Comparison of ENCODE assay signal across 18 mouse cellular contexts in genomic region chr9:42758682-42759205, GRCm38 (mm10).
DNase-seq lines count a peak whose midpoint lies in the region; ATAC-seq and TF ChIP-seq lines count a peak whose summit lies in the region.
"Had no signal": no experiment of that assay in that cellular context is flagged by ENCODE, and none has a peak within 500 bp of the region (broad histone marks: within the 10 kb centered on the region; RNA-seq: fewer than 3 reads in every experiment).

No protein-coding gene starts in this region.

- 61% methylated on average over 5 of the region's 5 CpGs for WGBS in kidney, postnatal 0 days
- 62% methylated on average over 5 of the region's 5 CpGs for WGBS in neural tube, embryonic 15.5 days

- H3K27me3 ChIP-seq in kidney, postnatal 0 days (ENCODE audit: insufficient read depth, low read length) = no peaks in the 10 kb centered on the region
- no peaks in the 10 kb centered on the region; the same call in 1 of the 2 replicates for H3K27me3 ChIP-seq in neural tube, embryonic 15.5 days (replicated peaks)
- H3K27me3 ChIP-seq: forebrain, embryonic 15.5 days; midbrain, embryonic 12.5 days had no signal

- H3K36me3 ChIP-seq in kidney, postnatal 0 days (ENCODE audit: insufficient read depth, low read length) = no peaks in the 10 kb centered on the region
- H3K36me3 ChIP-seq in neural tube, embryonic 15.5 days = no peaks in the 10 kb centered on the region
- H3K36me3 ChIP-seq: forebrain, embryonic 15.5 days; G1E; heart, embryonic 10.5 days; midbrain, embryonic 12.5 days had no signal

- no peak overlapping the region for H3K9ac ChIP-seq in kidney, postnatal 0 days (ENCODE audit: low read depth, low read length)
- H3K9ac ChIP-seq in neural tube, embryonic 15.5 days (replicated peaks) = no peak overlapping the region
- H3K9ac ChIP-seq: forebrain, embryonic 15.5 days; liver, embryonic 14.5 days; midbrain, embryonic 12.5 days had no signal

- H3K4me2 ChIP-seq in kidney, postnatal 0 days (ENCODE audit: low read length) = no peak overlapping the region
- H3K4me2 ChIP-seq in neural tube, embryonic 15.5 days = no peak overlapping the region
- H3K4me2 ChIP-seq: forebrain, embryonic 15.5 days; midbrain, embryonic 12.5 days had no signal

- TF ChIP-seq CTCF in kidney, postnatal 0 days (IDR thresholded peaks at IDR 0.05; ENCODE audit: low read depth) = peak; percentile 46; the same call in 1 of the 2 replicates

- ATAC-seq in kidney, postnatal 0 days (replicated peaks; ENCODE audit: low FRiP score, low read depth) = no peak
- ATAC-seq in neural tube, embryonic 15.5 days (ENCODE audit: low FRiP score) = no peak
- ATAC-seq: forebrain, embryonic 15.5 days had no signal

- no peak overlapping the region for H3K27ac ChIP-seq in kidney, postnatal 0 days
- no peak overlapping the region for H3K27ac ChIP-seq in neural tube, embryonic 15.5 days (replicated peaks)
- H3K27ac ChIP-seq: forebrain, embryonic 15.5 days; heart, embryonic 10.5 days; liver, embryonic 14.5 days; midbrain, embryonic 12.5 days had no signal

- DNase-seq in embryo, embryonic 10 days (ENCODE audit: low spot score) = peak; percentile 57
- no peak for DNase-seq in embryo, embryonic 10.5 days (ENCODE audit: low spot score)
- DNase-seq in kidney, postnatal 0 days (ENCODE audit: low spot score) = no peak
- DNase-seq in kidney, postnatal 36 days = no peak
- peak; percentile 47 for DNase-seq in retina, postnatal 1 day
- DNase-seq in retina, embryonic 14.5 days (ENCODE audit: low spot score) = no peak
- DNase-seq in kidney, adult 9 months = no peak
- DNase-seq: cerebellum, adult 11-12 months; gastrocnemius, postnatal 14 days; heart, postnatal 14 days; kidney, postnatal 14 days; right cerebral cortex, postnatal 4 days had no signal

- H3K4me3 ChIP-seq in kidney, postnatal 0 days (replicated peaks; ENCODE audit: low read depth, low read length) = no peak overlapping the region
- no peak overlapping the region for H3K4me3 ChIP-seq in neural tube, embryonic 15.5 days (replicated peaks)
- H3K4me3 ChIP-seq: forebrain, embryonic 15.5 days; heart, embryonic 10.5 days; midbrain, embryonic 12.5 days had no signal

- 0 out of 2 replicates have a peak, but pooled peaks cover 5% of the 10 kb centered on the region for H3K4me1 ChIP-seq in kidney, postnatal 0 days (replicated peaks; ENCODE audit: insufficient read depth, low read length)
- peaks cover 25% of the 10 kb centered on the region for H3K4me1 ChIP-seq in neural tube, embryonic 15.5 days
- H3K4me1 ChIP-seq: midbrain, embryonic 12.5 days had no signal

- H3K9me3 ChIP-seq in kidney, postnatal 0 days (replicated peaks; ENCODE audit: low read length) = no peaks in the 10 kb centered on the region
- H3K9me3 ChIP-seq in neural tube, embryonic 15.5 days (replicated peaks) = no peaks in the 10 kb centered on the region
- H3K9me3 ChIP-seq: forebrain, embryonic 15.5 days; heart, embryonic 10.5 days; midbrain, embryonic 12.5 days had no signal

Comparison
In these comparisons a context has a peak if more than half of its experiments do, and no peak if none do; other contexts are left out.
1. DNase-seq: peak in embryo, embryonic 10 days (single experiment) and retina, postnatal 1 day (single experiment); none in embryo, embryonic 10.5 days (single experiment), kidney, postnatal 0 days (single experiment), kidney, postnatal 36 days (0 of 2), retina, embryonic 14.5 days (single experiment) and kidney, adult 9 months (single experiment).